Mouse (Mus musculus): ENCODE data around the gene Hilpda. TPM values are rescaled to one million over a fixed set of nuclear protein-coding genes. Genes with fewer than 3 reads are reported as not detected.

Gene Hilpda
- 2.2 and 7.1 TPM in 2 replicates for total RNA-seq (2015)
- total RNA-seq (2017), result 1.9 and 3.1 TPM in 2 replicates

DNA sequence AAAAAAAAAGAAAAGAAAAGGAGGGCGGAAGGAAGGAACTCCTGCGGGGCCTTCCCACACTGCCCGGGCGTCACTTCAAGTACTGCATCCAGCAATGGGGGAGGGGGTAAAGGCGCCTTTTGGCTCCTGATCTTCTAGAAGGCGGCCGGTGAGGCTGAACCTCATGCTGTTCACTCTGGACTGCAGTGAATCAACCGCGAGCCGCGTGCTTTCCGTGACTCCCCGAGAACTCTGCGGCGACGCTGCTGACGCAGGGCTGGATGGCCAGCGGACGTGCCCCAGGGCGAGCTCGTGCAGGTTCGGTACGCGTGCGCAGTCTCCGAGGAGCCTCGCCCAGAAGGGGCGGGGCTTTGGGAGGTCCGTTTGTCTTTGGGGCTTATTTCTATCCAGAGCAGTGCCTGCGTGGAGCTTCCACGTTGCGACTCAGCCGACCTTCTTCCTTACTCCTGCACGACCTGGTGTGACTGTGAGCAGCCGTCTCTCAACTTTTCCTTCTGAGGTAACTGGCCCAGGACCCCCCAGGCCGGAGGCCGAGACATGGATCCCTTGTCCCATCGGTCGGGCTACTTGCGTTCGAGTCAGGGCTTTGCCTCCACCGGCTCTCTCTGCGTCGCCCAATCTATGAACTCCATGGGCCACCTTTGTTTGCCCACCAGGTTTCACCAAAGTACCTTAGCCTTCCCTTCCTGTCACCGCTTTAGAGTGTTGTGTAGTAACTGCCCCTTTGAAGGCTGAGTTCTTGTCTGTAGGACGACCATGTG lies at the start of gene Hilpda:
Gene Hilpda (plus strand): TSS at position 177 of the 761 bp plus-strand sequence.
- peak; percentile 99 for ATAC-seq (ENCODE audit: poor library complexity, severe bottlenecking)

DNA sequence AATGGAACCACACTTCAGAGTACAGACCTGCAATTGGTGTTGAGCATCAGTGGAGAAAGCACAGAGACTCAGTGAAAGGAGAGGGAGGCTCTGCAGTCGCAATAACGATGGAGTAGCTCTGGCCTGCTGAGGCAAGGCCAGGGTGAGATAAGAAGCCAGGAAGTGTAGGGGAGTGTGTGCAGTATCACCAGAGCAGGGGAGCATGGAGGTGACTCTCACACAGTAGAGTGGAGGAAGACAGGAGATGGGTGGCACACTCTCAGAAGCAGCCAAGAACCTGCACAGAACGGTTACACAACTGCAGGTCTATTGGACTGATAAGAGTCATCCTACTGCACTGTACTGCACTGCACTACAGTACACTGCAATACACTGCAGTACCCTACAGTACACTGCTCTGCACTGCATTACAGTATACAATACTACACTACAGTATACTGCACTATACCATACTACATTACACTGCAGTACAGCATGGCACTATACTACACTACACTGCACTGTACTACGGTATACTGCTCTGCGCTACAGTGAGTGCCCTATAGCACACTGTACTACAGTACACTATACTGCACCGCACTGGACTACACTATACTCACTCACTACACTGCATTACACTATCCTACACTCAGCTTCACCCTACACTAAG lies 42.9 kb upstream of the Hilpda start:
- no peak for ATAC-seq (ENCODE audit: poor library complexity, severe bottlenecking)

DNA sequence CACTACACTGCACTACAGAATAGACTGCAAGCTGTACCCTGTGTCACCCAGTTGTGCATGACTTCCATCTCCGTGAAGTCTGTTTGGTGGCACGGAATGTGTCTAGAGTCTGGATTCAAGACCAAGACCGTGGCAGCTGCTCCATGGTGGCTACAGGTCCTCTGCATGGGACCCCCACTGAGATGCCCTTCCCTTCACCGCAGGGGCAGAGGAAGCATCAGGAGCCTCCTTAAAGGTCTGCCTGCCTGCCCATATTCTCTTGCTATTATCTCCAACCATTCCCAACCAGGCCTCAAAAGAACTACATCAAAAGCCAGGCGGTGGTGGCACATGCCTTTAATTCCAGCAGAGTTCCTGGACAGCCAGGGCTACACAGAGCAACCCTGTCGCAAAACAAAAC lies 41.9 kb upstream of the Hilpda start:
- no peak for ATAC-seq (ENCODE audit: poor library complexity, severe bottlenecking)

DNA sequence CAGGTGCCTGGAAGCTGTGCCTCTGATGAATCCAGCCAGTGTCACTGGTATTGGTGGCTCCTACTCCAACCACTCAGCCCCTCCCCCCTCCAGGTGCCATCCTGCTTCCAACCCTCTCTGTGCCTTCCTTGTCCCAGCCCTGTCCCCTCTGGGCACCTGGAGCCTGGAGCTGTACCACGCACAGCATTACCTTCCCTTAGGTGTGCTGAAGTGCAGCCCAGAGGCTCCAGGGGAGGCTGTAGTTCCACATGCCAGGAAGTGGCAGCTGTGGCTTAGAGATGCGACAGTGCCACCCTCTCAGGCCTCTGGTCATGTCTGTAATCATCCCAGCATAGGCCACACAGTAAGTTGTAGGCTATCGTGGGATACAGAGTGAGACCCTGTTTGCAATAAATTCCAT lies 40.5 kb upstream of the Hilpda start:
- peak; percentile 31 for ATAC-seq (ENCODE audit: poor library complexity, severe bottlenecking)

DNA sequence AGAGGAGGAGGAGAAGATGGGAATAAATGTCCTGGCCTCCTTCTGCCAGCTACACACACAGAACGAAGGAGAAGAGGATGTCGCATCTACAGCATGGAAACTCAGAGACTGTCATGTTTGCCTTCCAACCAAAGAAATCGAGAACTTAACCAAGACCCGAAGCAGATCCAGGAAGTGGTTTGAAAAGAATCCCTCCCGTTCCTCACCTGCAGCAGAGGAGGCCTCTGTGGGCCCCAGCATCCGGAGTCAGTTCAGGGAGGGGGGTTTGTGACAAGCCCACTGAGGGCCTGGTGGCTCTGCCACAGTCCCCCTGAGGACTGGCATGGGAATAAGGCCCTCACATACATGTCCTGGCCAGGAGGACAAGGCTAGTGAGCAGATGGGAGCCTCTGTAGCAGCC lies 40.0 kb upstream of the Hilpda start:
- ATAC-seq (ENCODE audit: poor library complexity, severe bottlenecking), result peak; percentile 69

DNA sequence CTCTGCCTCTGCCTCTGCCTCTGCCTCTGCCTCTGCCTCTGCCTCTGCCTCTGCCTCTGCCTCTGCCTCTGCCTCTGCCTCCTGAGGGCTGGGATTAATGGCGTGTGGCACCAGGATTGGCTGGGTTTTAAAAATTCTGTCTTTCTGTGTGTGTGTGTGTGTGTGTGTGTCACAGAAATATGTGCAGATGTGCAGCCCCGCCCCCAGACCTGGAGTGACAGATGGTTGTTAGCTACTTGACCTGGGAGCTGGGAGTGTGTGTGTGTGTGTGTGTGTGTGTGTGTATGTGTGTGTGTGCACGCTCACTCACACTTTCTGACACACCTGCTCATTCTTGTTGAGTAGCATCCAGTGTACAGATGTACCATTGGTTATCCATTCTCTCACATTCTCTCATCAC lies 38.6 kb upstream of the Hilpda start:
- no peak for ATAC-seq (ENCODE audit: poor library complexity, severe bottlenecking)

DNA sequence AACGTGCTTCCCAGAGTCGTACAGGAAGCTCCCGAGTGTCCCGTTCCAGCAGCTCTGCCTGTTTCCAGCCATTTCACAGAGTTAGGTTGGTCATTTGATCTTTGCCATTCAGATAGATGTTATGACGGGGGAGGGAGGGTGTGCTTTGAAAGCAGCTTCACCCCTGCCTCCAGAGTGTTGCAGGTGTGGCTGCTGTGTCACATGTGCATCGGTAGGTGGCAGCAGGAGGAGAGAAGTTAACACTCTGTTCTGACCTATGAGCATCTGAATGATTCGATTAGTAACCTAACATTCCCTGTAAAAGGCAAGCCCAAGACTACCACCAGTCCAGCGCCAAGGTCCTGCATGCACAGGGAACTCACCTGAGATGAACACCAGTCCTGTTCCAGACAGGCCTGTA lies 38.0 kb upstream of the Hilpda start:
- ATAC-seq (ENCODE audit: poor library complexity, severe bottlenecking), result peak; percentile 57

DNA sequence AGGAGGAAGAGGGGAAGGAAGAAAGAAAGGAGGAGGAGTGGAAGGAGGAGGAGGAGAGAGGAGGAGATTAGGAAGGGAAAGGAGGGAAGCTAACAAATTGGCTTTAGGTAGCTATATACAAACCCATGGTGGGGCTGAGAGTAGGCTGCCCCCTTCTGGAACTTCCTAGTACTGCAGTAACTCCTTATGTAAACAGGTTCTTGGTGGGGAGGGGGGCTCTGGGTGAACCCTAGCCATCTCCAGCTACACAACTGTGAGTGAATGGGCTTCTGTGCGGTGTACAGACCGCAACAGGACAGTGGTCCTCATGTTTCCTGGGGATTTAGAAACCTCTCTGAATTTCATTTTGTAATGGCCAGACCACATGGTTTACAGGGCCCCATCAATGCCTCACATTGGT lies 31.5 kb upstream of the Hilpda start:
- ATAC-seq (ENCODE audit: poor library complexity, severe bottlenecking), result peak; percentile 45; the same call in 1 of the 2 replicates

DNA sequence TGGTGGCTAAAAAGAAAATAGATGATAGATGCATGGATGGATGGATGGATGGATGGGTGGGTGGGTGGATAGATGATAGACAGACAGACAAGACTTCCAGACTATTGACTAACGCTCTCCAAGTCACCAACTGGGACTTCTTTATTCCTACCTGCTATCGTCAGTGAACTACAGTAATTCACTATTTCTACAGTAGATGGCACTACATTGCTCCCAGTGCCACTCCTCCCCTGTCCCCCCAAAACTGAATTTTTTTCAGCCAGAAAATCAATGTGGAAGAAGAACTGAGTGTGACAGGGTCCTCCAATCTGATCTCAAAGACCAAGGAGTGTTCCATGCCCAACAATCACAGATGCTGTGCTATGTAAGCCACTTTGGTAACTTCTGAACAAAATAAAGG lies 30.6 kb upstream of the Hilpda start:
- no peak for ATAC-seq (ENCODE audit: poor library complexity, severe bottlenecking)

DNA sequence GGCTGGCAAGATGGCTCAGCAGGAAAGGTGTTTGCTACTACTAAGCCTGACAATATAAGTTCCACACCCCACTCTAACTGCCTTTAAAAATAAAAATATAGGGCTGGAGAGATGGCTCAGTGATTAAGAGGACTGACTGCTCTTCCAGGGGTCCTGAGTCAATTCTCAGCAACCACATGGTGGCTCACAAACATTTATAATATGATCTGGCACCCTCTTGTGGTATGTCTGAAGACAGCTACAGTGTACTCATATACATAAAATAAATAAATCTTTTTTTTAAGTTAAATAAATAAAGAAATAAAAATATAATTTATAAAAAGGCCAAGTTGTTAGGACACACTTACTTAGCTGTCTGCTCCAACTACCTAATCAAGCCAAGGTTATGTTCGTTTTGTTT lies 30.0 kb upstream of the Hilpda start:
- ATAC-seq (ENCODE audit: poor library complexity, severe bottlenecking), result no peak

DNA sequence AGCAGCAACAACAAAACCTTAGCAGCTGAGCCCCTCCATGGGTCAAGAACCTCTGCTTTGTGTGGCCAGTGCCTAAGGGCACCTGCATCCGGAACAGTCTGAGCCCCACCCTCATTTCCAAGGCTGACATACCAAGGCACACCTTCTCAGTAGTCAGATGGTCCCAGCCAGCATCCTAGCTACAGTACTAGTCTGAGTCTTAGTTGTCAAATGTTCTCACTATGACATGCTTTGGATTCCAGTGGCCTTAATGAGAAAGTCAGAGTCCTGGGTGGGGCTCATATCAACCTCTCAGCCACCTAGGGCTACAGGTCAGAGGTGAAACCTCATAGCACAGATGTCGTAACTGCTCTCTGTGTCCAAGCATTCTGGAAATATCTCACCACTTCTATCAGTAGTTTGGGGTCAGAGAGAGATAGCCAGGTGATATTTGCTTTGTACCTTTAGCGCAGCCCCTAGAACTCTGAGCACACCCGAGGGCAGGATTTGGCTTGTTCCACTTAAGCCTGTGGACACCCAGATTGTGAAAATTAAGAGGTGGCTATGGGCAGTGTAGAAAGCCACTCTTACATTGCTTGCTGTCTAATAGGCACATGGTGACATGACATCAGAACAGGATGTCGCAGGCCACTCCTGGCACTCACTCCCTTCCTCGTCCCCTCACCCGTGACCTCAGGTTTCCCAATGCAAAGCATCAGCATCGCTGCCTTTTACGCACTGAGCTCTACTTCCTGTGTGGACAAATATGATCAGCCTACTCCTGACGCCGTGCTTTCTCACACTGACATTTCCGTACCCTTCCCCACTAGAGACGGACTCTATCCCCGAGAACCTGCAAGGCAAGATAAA lies 26.8 kb upstream of the Hilpda start:
- peak; percentile 93 for ATAC-seq (ENCODE audit: poor library complexity, severe bottlenecking)

DNA sequence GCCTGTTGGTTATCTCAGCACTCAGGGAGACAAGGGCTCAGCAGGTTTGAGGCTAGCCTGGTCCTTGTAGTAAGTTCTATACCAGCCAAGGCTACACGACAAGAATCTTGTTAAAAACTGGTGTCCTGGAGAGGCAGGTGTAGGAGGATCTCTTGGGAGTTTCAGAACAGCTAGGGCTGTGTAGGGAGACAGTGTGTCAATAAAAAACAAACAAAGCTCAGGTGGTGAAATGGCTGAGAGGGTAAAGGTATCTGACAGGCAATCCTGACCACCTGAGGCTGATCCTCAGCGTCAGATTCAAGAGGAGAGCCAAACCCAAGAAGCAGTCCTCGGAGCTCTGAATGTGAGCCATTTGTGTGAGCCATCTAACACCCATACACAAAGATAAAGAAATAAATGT lies 26.1 kb upstream of the Hilpda start:
- no peak for ATAC-seq (ENCODE audit: poor library complexity, severe bottlenecking)

DNA sequence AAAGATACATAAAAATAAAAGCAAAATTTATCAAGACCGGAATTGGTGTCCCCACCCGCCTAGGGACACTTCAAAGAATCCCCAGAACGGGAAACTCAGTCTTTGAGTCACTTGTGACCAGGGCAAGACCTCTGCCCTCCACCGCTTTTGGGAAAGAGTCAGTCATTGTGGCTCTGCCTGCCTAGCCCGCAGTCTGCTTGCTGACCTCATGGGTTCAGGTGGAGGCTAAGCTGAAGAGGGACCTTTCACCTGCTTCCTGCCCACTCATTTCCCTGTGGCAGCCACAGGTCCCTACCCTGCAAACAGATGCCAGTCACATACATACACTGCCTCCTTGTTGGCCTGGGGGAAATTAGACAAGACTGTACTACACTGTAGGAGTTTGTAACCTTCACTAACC lies 25.7 kb upstream of the Hilpda start:
- ATAC-seq (ENCODE audit: poor library complexity, severe bottlenecking), result no peak

DNA sequence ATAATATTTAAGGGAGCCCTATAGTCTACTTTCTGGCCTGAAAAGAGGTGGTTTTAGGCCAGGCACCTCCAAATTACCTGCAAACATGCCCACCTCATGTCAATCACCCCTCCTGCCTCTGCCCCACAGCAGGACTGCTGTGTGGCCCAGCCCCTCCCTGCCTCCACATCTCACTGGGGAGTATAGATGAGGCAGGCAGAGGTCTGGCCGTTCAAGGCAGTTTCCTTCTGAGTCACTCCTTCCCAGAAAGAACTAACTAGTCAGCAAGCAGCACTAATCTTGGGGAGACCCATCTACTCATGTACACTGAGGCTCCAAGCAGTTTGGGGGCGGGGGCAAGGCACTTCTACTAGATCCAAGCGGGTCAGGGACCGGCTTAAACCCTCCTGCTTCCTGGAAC lies 25.2 kb upstream of the Hilpda start:
- no peak for ATAC-seq (ENCODE audit: poor library complexity, severe bottlenecking)

DNA sequence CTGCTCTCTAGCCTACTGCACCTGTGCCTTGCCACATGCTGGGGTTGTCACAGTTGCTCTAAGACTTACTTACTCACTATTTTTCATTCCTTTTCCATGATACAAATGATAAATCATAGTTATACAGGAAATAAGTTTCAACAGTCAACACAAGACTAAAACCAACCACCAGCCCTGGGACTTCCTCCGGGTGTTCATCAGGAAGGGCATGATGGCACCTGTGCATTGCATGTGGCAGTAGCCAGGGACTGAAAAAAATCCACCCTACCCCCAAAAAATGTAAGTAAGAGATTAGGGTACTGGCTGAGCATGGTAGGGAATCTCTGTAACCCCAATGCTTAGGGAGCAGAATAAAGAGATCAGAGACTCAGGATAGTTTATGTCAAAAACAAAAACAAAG lies 12.9 kb upstream of the Hilpda start:
- no peak for ATAC-seq (ENCODE audit: poor library complexity, severe bottlenecking)

DNA sequence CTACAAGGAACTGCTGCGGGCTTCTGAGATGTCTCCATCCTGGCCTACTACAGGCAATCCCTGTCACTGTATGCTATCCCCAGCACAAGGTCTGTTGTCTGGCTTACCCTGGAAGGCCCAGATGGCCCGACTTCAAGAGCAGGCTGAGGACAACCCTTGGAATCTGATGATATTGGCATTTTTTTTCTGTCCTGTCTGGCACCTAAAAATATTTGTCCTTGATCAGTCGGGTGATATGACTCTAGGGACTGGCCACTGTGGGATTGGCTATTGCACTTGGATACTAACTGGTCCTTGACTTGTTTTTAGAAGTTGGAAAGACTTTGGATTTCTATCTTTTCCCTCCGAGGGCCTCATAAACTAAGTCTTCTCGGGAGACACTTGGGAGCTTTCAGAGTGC lies 10.5 kb upstream of the Hilpda start:
- ATAC-seq (ENCODE audit: poor library complexity, severe bottlenecking), result no peak

DNA sequence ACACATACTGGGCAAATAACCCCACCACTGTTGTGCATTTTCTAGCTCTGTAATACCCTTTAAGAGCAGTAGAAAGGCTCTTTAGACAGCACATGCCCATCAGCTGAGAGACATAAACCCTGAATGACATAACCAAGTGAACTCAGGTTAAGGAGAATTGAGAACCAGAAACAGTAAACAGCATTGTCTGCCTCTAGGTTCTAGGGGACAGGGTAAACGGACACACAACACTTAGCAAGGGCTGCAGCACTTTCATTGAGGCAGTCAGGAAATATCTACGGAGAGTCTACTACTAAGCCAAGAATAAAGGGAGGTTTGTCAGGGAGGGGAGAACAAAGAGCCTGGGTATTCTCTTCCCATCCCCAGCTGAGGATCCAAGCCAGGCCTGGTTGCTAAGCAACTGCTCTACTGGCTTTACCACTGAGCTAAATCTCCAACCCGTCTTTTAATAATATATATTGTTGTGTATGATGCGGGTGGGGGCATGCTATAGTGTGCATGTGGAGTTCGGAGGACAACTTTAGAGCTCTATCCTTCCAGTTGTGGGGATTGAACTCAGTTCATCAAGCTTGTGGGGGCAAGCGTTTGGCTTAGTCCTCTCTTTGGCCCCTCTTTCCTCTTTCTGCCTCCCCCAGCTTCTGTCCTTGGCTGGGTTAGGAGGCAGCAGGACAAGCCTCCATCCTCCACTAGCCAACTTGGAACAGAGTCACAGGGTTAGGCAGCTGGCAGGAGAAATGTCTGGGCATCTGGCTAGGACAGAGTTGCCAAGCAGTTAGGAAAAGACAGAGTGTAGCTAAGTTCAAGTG lies 8.4 kb upstream of the Hilpda start:
- no peak for ATAC-seq (ENCODE audit: poor library complexity, severe bottlenecking)

DNA sequence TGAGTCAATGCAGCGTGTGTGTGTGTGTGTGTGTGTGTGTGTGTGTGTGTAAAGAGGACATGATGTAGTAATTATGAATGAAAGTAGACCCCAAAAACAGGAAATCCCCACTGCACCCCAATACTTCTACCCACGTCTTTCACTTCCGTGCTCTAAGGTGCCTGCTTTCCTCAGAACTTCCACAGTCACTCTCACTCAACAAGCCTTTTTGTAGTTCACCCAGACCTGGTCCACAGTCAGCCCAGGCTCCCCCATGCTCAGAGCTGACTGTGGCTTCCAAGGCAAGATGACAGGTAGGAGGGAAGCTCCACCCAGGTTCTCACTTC lies 7.9 kb upstream of the Hilpda start:
- no peak for ATAC-seq (ENCODE audit: poor library complexity, severe bottlenecking)

DNA sequence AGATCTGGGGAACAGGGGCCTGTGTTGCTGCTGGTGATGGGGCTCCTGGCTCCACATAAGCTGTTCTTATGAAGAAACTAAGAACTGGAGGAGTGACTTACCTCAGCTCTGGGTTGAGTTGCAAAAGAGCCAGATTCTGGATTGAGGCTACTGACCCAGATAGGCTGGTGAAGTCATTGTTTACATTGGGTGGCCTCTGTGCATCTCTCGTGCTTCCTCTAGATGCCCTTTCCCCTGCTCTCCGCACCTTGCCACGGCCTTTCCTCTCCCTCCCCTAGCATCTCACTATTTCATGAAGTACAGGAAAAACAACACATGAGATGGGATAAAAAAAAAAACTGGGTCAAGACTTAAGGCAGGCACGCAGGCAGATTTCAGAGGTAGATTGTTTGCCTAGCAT lies 5.4 kb upstream of the Hilpda start:
- no peak for ATAC-seq (ENCODE audit: poor library complexity, severe bottlenecking)

DNA sequence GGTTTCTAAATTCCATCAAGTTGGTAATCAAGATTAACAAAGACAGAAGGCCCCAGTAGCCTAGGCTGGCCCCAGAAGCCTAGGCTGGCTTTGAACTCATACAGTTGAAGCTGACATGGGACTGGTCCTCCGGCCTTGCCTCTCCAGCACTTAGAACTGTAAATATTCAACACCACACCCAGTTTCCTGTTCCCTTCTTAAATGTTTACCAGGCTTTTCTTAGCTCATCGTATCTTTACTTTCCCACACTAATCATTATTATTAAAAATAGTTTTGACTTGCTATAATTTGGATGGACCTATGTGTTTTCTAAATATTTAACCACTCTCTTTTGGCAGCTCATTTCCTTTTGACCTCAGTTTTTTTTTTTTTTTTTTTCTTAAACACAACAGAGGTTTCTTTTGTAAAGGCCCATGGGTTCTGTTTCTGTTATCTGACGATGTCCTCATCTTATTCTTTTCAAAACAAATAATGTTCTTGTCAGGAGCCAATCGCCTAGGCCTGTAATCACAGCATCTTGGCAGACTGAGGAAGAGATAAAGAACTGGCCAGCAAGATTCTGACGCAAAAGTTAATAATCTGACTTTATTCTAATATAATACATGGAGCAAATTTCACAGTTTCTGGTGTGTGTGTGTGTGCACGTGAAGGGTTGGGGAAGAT lies 3.2 kb upstream of the Hilpda start:
- no peak for ATAC-seq (ENCODE audit: poor library complexity, severe bottlenecking)
